Mouse (Mus musculus): ENCODE results near the gene Tpmt. TPM values are rescaled to one million over a fixed set of nuclear protein-coding genes. Genes with fewer than 3 reads are reported as not detected.

The Tpmt gene
- polyA plus RNA-seq, 1 experiment from 2014 or later: 25.8 TPM

- H3K4me3 ChIP-seq (ENCODE audit: low read depth, low read length): no peak overlapping the region
- no peak overlapping the region for H3K9ac ChIP-seq (ENCODE audit: low read length)
- no peak overlapping the region for H3K4me2 ChIP-seq (ENCODE audit: low read depth, severe bottlenecking)
- no peaks in the 10 kb centered on the region for H3K9me3 ChIP-seq (ENCODE audit: control insufficient read depth, low read length)
- ATAC-seq (ENCODE audit: insufficient number of reproducible peaks, low FRiP score, low TSS enrichment, low read depth) (no peak), DNase-seq (ENCODE audit: low spot score) (no peak)
- no peaks in the 10 kb centered on the region for H3K27me3 ChIP-seq (ENCODE audit: control insufficient read depth, insufficient read depth, low read length)
- 86% methylated on average over 4 of the region's 4 CpGs for WGBS
- H3K27ac ChIP-seq (replicated peaks; ENCODE audit: low read depth, low read length): no peak overlapping the region
- no peaks in the 10 kb centered on the region for H3K4me1 ChIP-seq (ENCODE audit: control insufficient read depth, insufficient read depth, low read length)
- H3K36me3 ChIP-seq (ENCODE audit: control insufficient read depth, insufficient read depth, low read length): no peaks in the 10 kb centered on the region
Observed at GRCm38 (mm10) chr13:47033602-47034001, 10.9 kb downstream of the Tpmt start.

GRCm38 (mm10) chr13:47030376-47031107 is 14.0 kb downstream of the Tpmt start:
- 85% methylated on average over 17 of the region's 17 CpGs for WGBS
- Histone ChIP-seq H3K27me3 (ENCODE audit: control insufficient read depth, insufficient read depth, low read length) (no peaks in the 10 kb centered on the region), H3K4me1 (ENCODE audit: control insufficient read depth, insufficient read depth, low read length) (no peaks in the 10 kb centered on the region), H3K9me3 (ENCODE audit: control insufficient read depth, low read length) (no peaks in the 10 kb centered on the region), H3K4me3 (ENCODE audit: low read depth, low read length) (no peak overlapping the region), H3K4me2 (ENCODE audit: low read depth, severe bottlenecking) (no peak overlapping the region), H3K36me3 (ENCODE audit: control insufficient read depth, insufficient read depth, low read length) (no peaks in the 10 kb centered on the region), H3K27ac (replicated peaks; ENCODE audit: low read depth, low read length) (no peak overlapping the region), H3K9ac (ENCODE audit: low read length) (no peak overlapping the region)
- ATAC-seq (ENCODE audit: insufficient number of reproducible peaks, low FRiP score, low TSS enrichment, low read depth) (no peak), DNase-seq (ENCODE audit: low spot score) (no peak)

GRCm38 (mm10) chr13:47020798-47021197 is 23.7 kb downstream of the Tpmt start:
- Histone ChIP-seq H3K27me3 (ENCODE audit: control insufficient read depth, insufficient read depth, low read length) (no peaks in the 10 kb centered on the region), H3K4me3 (ENCODE audit: low read depth, low read length) (no peak overlapping the region), H3K4me1 (ENCODE audit: control insufficient read depth, insufficient read depth, low read length) (no peaks in the 10 kb centered on the region), H3K36me3 (ENCODE audit: control insufficient read depth, insufficient read depth, low read length) (no peaks in the 10 kb centered on the region), H3K4me2 (ENCODE audit: low read depth, severe bottlenecking) (no peak overlapping the region), H3K9ac (ENCODE audit: low read length) (no peak overlapping the region), H3K9me3 (ENCODE audit: control insufficient read depth, low read length) (no peaks in the 10 kb centered on the region), H3K27ac (replicated peaks; ENCODE audit: low read depth, low read length) (no peak overlapping the region)
- ATAC-seq (ENCODE audit: insufficient number of reproducible peaks, low FRiP score, low TSS enrichment, low read depth) (no peak), DNase-seq (ENCODE audit: low spot score) (no peak)
- WGBS: 75% methylated on average over 7 of the region's 7 CpGs

- H3K36me3 ChIP-seq (ENCODE audit: control insufficient read depth, insufficient read depth, low read length): no peaks in the 10 kb centered on the region
- 83% methylated on average over 7 of the region's 7 CpGs for WGBS
- ATAC-seq (ENCODE audit: insufficient number of reproducible peaks, low FRiP score, low TSS enrichment, low read depth) (no peak), DNase-seq (ENCODE audit: low spot score) (no peak)
- H3K4me3 ChIP-seq (ENCODE audit: low read depth, low read length): no peak overlapping the region
- no peak overlapping the region for H3K4me2 ChIP-seq (ENCODE audit: low read depth, severe bottlenecking)
- H3K9ac ChIP-seq (ENCODE audit: low read length): no peak overlapping the region
- no peak overlapping the region for H3K27ac ChIP-seq (replicated peaks; ENCODE audit: low read depth, low read length)
- H3K27me3 ChIP-seq (ENCODE audit: control insufficient read depth, insufficient read depth, low read length): no peaks in the 10 kb centered on the region
- no peaks in the 10 kb centered on the region for H3K4me1 ChIP-seq (ENCODE audit: control insufficient read depth, insufficient read depth, low read length)
- no peaks in the 10 kb centered on the region for H3K9me3 ChIP-seq (ENCODE audit: control insufficient read depth, low read length)
Observed at GRCm38 (mm10) chr13:47019774-47020173, 24.8 kb downstream of the Tpmt start.

GRCm38 (mm10) chr13:47017259-47017658 is 27.3 kb downstream of the Tpmt start:
- no peak for ATAC-seq (ENCODE audit: insufficient number of reproducible peaks, low FRiP score, low TSS enrichment, low read depth)

GRCm38 (mm10) chr13:47015195-47015501 is 29.4 kb downstream of the Tpmt start:
- ATAC-seq (ENCODE audit: insufficient number of reproducible peaks, low FRiP score, low TSS enrichment, low read depth) (no peak), DNase-seq (ENCODE audit: low spot score) (no peak)
- Histone ChIP-seq H3K4me2 (ENCODE audit: low read depth, severe bottlenecking) (peak overlapping the region; percentile 91; the same call in 1 of the 2 replicates), H3K9ac (ENCODE audit: low read length) (no peak overlapping the region), H3K4me1 (ENCODE audit: control insufficient read depth, insufficient read depth, low read length) (0 out of 2 replicates have a peak, but pooled peaks cover 2% of the 10 kb centered on the region), H3K9me3 (ENCODE audit: control insufficient read depth, low read length) (no peaks in the 10 kb centered on the region; the same call in 1 of the 2 replicates), H3K27ac (replicated peaks; ENCODE audit: low read depth, low read length) (no peak overlapping the region), H3K4me3 (ENCODE audit: low read depth, low read length) (no peak overlapping the region), H3K27me3 (ENCODE audit: control insufficient read depth, insufficient read depth, low read length) (no peaks in the 10 kb centered on the region), H3K36me3 (ENCODE audit: control insufficient read depth, insufficient read depth, low read length) (no peaks in the 10 kb centered on the region)
- WGBS: 74% methylated on average over 5 of the region's 5 CpGs

More at GRCm38 (mm10) chr13:47017259-47017658, 27.3 kb downstream of the Tpmt start:
- WGBS: 54% methylated on average over 5 of the region's 5 CpGs
- Histone ChIP-seq H3K27ac (replicated peaks; ENCODE audit: low read depth, low read length) (no peak overlapping the region), H3K27me3 (ENCODE audit: control insufficient read depth, insufficient read depth, low read length) (no peaks in the 10 kb centered on the region), H3K4me2 (ENCODE audit: low read depth, severe bottlenecking) (no peak overlapping the region), H3K9ac (ENCODE audit: low read length) (no peak overlapping the region), H3K36me3 (ENCODE audit: control insufficient read depth, insufficient read depth, low read length) (no peaks in the 10 kb centered on the region), H3K9me3 (ENCODE audit: control insufficient read depth, low read length) (no peaks in the 10 kb centered on the region; the same call in 1 of the 2 replicates), H3K4me3 (ENCODE audit: low read depth, low read length) (no peak overlapping the region), H3K4me1 (ENCODE audit: control insufficient read depth, insufficient read depth, low read length) (0 out of 2 replicates have a peak, but pooled peaks cover 2% of the 10 kb centered on the region)
- DNase-seq (ENCODE audit: low spot score): peak; percentile 48

GRCm38 (mm10) chr13:47014334-47015194 is 30.0 kb downstream of the Tpmt start, which contains the start of gene Nhlrc1:
Nhlrc1 (minus strand) TSS chr13:47014850.
- H3K9me3 ChIP-seq (ENCODE audit: control insufficient read depth, low read length): peaks cover 2% of the 10 kb centered on the region; the same call in 1 of the 2 replicates
- no peaks in the 10 kb centered on the region for H3K36me3 ChIP-seq (ENCODE audit: control insufficient read depth, insufficient read depth, low read length)
- peak within 1 kb of the TSS; percentile 46 for H3K4me3 ChIP-seq (ENCODE audit: low read depth, low read length)
- no peak within 1 kb of the TSS for H3K27ac ChIP-seq (replicated peaks; ENCODE audit: low read depth, low read length)
- peak within 1 kb of the TSS; percentile 58 for H3K9ac ChIP-seq (ENCODE audit: low read length)
- H3K4me2 ChIP-seq (ENCODE audit: low read depth, severe bottlenecking): peak within 1 kb of the TSS; percentile 91
- no peaks in the 10 kb centered on the region for H3K27me3 ChIP-seq (ENCODE audit: control insufficient read depth, insufficient read depth, low read length)
- WGBS: 4% methylated on average over 67 of the region's 73 CpGs
- H3K4me1 ChIP-seq (ENCODE audit: control insufficient read depth, insufficient read depth, low read length): 0 out of 2 replicates have a peak, but pooled peaks cover 2% of the 10 kb centered on the region
- ATAC-seq (ENCODE audit: insufficient number of reproducible peaks, low FRiP score, low TSS enrichment, low read depth) (peak; percentile 67; the same call in 1 of the 2 replicates), DNase-seq (ENCODE audit: low spot score) (peak; percentile 80)

GRCm38 (mm10) chr13:47013740-47014139 is 30.8 kb downstream of the Tpmt start:
- Histone ChIP-seq H3K27me3 (ENCODE audit: control insufficient read depth, insufficient read depth, low read length) (no peaks in the 10 kb centered on the region), H3K36me3 (ENCODE audit: control insufficient read depth, insufficient read depth, low read length) (no peaks in the 10 kb centered on the region), H3K4me2 (ENCODE audit: low read depth, severe bottlenecking) (peak overlapping the region; percentile 91; the same call in 1 of the 2 replicates), H3K4me3 (ENCODE audit: low read depth, low read length) (no peak overlapping the region), H3K27ac (replicated peaks; ENCODE audit: low read depth, low read length) (no peak overlapping the region), H3K4me1 (ENCODE audit: control insufficient read depth, insufficient read depth, low read length) (0 out of 2 replicates have a peak, but pooled peaks cover 2% of the 10 kb centered on the region), H3K9ac (ENCODE audit: low read length) (no peak overlapping the region), H3K9me3 (ENCODE audit: control insufficient read depth, low read length) (peaks cover 2% of the 10 kb centered on the region; the same call in 1 of the 2 replicates)
- ATAC-seq (ENCODE audit: insufficient number of reproducible peaks, low FRiP score, low TSS enrichment, low read depth) (no peak), DNase-seq (ENCODE audit: low spot score) (peak; percentile 24)
- WGBS: 56% methylated on average over 10 of the region's 10 CpGs
